Mouse (Mus musculus): ENCODE results near the gene Arap1.

DNA sequence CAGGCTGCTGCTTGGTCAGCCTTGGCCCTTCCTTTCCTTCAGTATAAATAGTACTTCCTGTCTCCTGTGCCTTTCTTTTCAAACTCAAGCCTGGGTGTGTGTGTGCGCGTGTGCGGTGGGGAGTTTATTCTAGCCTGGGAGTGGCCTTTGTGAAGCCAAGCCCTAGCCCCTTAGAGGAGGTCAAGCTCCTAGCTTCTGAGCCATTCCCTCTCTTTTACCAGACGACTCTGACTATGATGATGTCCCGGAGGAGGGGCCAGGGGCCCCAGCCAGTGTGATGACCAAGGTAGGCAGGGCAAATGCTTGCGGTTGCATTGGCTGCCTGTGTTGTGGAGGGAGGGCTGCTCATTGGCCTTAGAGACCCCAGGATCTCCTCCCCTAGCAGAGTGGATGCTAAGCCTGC, 37.5 kb downstream of the Arap1 start:
- TF ChIP-seq CTCF (IDR thresholded peaks at IDR 0.05; ENCODE audit: borderline replicate concordance, insufficient read depth, low read length) = no peak
- no peak for TF ChIP-seq POLR2A (IDR thresholded peaks at IDR 0.05; ENCODE audit: low read depth, low read length)

Measured in embryonic fibroblast, embryonic 13.5 days (primary cell).